Mouse (Mus musculus): Measurements from ENCODE around the gene Tead1.

GRCm38 (mm10) chr7:112786556-112787225, 107.6 kb downstream of the Tead1 start:
- TF ChIP-seq POLR2A (IDR thresholded peaks at IDR 0.05; ENCODE audit: control insufficient read depth, low read depth, low read length) (no peak), CTCF (IDR thresholded peaks at IDR 0.05; ENCODE audit: control insufficient read depth, insufficient read depth, insufficient replicate concordance, low read depth, low read length) (no peak)

All from testis, adult 2 months (tissue).